Mouse (Mus musculus): ENCODE data around the gene Gm26897. TPM values are rescaled to one million over a fixed set of nuclear protein-coding genes. Genes with fewer than 3 reads are reported as not detected.
A peak's percentile ranks its signal among the peaks of the same experiment; 100 is the strongest.

The Gm26897 gene
- polyA plus RNA-seq (2015; fragmentation: Nextera tagmentation; extraction: Ambion mirVana), result not detected in 2 replicates

DNA sequence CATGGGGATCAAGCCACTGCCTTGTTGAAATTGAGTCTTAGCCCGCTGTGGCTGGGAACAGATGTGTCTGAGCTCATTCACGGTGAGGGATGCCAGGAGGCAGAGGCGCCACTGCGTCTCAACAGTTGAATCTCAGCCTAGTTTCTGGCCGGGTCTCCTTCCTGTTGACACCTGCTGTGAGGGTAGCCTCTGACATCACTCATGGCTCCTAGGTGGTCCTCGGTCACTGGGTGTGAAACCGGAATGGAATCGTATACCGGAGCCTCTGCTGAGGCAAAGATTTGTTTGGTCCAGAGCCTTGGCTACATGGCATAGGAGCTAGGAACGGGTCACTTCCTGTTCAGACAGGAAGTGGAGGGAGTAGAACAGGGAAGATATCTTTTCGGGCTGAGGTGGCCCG lies at the start of gene Gm26897:
Gene Gm26897 (plus strand): TSS at position 74 of the 400 bp plus-strand sequence.
- ATAC-seq, result no peak
- H3K4me2 ChIP-seq (ENCODE audit: low read length), result no peak within 1 kb of the TSS
- WGBS, result 86% methylated on average over 12 of the region's 12 CpGs
- H3K27ac ChIP-seq (ENCODE audit: low read length), result no peak within 1 kb of the TSS
- no peaks in the 10 kb centered on the region for H3K9me3 ChIP-seq (ENCODE audit: control insufficient read depth, low read length)
- no peaks in the 10 kb centered on the region for H3K27me3 ChIP-seq (replicated peaks; ENCODE audit: control insufficient read depth, insufficient read depth, low read length)
- H3K9ac ChIP-seq (replicated peaks; ENCODE audit: low read depth, low read length), result no peak within 1 kb of the TSS
- H3K36me3 ChIP-seq (ENCODE audit: control insufficient read depth, insufficient read depth), result no peaks in the 10 kb centered on the region; the same call in 1 of the 2 replicates
- no peak within 1 kb of the TSS for H3K4me3 ChIP-seq (replicated peaks; ENCODE audit: low read length)
- H3K4me1 ChIP-seq (replicated peaks; ENCODE audit: control insufficient read depth, insufficient read depth, low read length), result peaks cover 7% of the 10 kb centered on the region

DNA sequence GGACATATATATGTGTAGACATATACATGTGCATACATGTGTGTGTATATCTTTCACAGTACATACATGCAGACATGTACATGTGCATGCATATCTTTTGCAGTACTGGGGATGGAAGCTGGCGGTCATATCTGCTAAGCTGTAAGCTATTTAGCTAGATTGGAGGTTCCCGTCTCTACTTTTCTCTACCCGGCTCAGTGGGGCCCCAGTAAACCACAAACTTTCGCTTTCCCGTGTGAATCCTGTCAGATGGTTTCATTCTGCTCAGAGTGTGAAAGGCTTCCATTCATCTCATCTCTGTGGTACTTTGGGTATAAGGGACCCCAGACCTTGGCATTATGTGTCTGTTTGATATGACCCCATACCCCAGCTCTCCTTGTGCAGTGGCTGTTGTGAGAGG lies 46.4 kb upstream of the Gm26897 start:
- Histone ChIP-seq H3K4me2 (ENCODE audit: low read length) (no peak overlapping the region), H3K9ac (replicated peaks; ENCODE audit: low read depth, low read length) (no peak overlapping the region), H3K4me3 (replicated peaks; ENCODE audit: low read length) (no peak overlapping the region), H3K9me3 (ENCODE audit: control insufficient read depth, low read length) (no peaks in the 10 kb centered on the region), H3K27ac (ENCODE audit: low read length) (no peak overlapping the region), H3K27me3 (replicated peaks; ENCODE audit: control insufficient read depth, insufficient read depth, low read length) (no peaks in the 10 kb centered on the region), H3K36me3 (ENCODE audit: control insufficient read depth, insufficient read depth) (no peaks in the 10 kb centered on the region), H3K4me1 (replicated peaks; ENCODE audit: control insufficient read depth, insufficient read depth, low read length) (peaks cover 18% of the 10 kb centered on the region)
- 82% methylated on average over 5 of the region's 5 CpGs for WGBS
- no peak for ATAC-seq

DNA sequence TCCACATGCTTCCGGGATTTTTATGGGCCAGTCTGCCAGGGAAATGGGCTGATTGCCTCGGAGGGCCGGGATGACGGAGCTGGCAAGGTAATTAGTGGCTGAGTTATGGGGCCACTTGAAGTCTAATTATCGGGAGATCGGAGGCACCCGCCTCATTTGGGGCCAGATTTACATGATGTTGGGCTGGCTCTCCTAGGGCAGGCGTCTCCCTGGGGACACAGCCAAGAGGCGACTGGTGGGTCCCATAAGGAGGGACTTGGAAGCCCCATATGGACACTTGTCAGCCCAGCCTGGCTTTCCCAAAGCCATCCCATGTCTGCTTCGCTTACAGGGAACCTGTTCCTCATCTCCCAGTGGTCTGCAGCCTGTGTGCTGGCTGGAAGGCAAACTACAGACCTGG lies 45.1 kb upstream of the Gm26897 start:
- ATAC-seq, result peak; percentile 75
- H3K9ac ChIP-seq (replicated peaks; ENCODE audit: low read depth, low read length), result no peak overlapping the region
- H3K27ac ChIP-seq (ENCODE audit: low read length), result no peak overlapping the region
- H3K4me1 ChIP-seq (replicated peaks; ENCODE audit: control insufficient read depth, insufficient read depth, low read length), result peaks cover 29% of the 10 kb centered on the region
- H3K9me3 ChIP-seq (ENCODE audit: control insufficient read depth, low read length), result no peaks in the 10 kb centered on the region
- 19% methylated on average over 10 of the region's 10 CpGs for WGBS
- no peaks in the 10 kb centered on the region for H3K36me3 ChIP-seq (ENCODE audit: control insufficient read depth, insufficient read depth)
- no peak overlapping the region for H3K4me3 ChIP-seq (replicated peaks; ENCODE audit: low read length)
- H3K4me2 ChIP-seq (ENCODE audit: low read length), result no peak overlapping the region
- H3K27me3 ChIP-seq (replicated peaks; ENCODE audit: control insufficient read depth, insufficient read depth, low read length), result no peaks in the 10 kb centered on the region

DNA sequence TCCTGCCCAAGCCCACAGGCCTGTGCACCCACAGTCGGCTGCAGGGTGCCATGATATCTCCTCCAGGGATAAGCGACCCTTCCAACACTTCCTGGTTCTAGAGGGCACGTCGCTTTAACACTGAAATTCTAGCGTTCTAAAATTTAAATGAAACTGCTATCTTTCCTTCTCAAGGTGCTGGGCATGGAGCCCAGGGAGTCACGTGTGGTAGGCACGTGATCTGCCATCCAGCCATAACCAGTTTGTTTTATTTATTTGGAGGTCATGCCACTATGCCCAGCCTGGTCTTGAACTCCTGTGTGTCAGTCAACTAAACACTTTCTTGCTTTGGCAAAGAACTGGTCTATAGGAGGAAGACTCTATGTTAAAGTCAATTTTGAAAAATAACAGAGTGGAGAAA lies 35.7 kb upstream of the Gm26897 start:
- Histone ChIP-seq H3K4me3 (replicated peaks; ENCODE audit: low read length) (no peak overlapping the region), H3K27ac (ENCODE audit: low read length) (no peak overlapping the region), H3K9me3 (ENCODE audit: control insufficient read depth, low read length) (no peaks in the 10 kb centered on the region), H3K4me2 (ENCODE audit: low read length) (no peak overlapping the region), H3K27me3 (replicated peaks; ENCODE audit: control insufficient read depth, insufficient read depth, low read length) (no peaks in the 10 kb centered on the region), H3K36me3 (ENCODE audit: control insufficient read depth, insufficient read depth) (no peaks in the 10 kb centered on the region), H3K4me1 (replicated peaks; ENCODE audit: control insufficient read depth, insufficient read depth, low read length) (peaks cover 42% of the 10 kb centered on the region), H3K9ac (replicated peaks; ENCODE audit: low read depth, low read length) (no peak overlapping the region)
- WGBS, result 78% methylated on average over 7 of the region's 7 CpGs
- ATAC-seq, result no peak

DNA sequence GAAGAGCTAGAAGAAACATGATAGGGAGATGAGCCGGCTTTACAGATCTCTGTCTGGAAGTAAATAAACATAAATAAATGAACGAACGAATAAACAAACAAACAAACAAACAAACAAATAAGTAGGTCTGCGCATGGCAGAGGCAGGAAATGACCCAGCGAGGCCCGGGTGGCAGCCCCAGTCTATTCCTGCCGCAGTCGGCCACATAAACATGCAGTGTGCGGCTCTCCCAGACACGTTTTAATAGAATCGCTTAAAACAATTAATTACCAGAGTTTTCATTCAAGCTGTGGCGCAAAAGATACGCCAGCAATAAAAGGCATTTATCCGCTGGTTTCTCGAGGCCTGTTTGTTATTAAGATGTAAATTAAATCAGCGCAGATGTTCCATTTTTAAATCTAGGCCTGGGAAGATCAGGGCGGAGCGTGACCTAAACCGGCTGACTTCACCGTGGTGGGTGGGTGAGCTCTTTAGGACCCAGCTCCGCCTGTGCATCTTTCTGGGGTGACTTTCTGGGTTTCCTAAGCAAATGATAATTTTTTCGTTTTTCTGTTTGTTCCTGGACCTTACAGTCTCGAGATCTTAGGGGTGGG lies 33.9 kb upstream of the Gm26897 start:
- Histone ChIP-seq H3K4me1 (replicated peaks; ENCODE audit: control insufficient read depth, insufficient read depth, low read length) (peaks cover 37% of the 10 kb centered on the region), H3K9me3 (ENCODE audit: control insufficient read depth, low read length) (no peaks in the 10 kb centered on the region), H3K4me2 (ENCODE audit: low read length) (0 out of 2 replicates have a peak overlapping the region, but pooled peaks have one; percentile 14), H3K27me3 (replicated peaks; ENCODE audit: control insufficient read depth, insufficient read depth, low read length) (no peaks in the 10 kb centered on the region), H3K9ac (replicated peaks; ENCODE audit: low read depth, low read length) (no peak overlapping the region; the same call in 1 of the 2 replicates), H3K27ac (ENCODE audit: low read length) (peak overlapping the region; percentile 49), H3K36me3 (ENCODE audit: control insufficient read depth, insufficient read depth) (no peaks in the 10 kb centered on the region), H3K4me3 (replicated peaks; ENCODE audit: low read length) (no peak overlapping the region)
- 22% methylated on average over 23 of the region's 23 CpGs for WGBS
- peak; percentile 57 for ATAC-seq

DNA sequence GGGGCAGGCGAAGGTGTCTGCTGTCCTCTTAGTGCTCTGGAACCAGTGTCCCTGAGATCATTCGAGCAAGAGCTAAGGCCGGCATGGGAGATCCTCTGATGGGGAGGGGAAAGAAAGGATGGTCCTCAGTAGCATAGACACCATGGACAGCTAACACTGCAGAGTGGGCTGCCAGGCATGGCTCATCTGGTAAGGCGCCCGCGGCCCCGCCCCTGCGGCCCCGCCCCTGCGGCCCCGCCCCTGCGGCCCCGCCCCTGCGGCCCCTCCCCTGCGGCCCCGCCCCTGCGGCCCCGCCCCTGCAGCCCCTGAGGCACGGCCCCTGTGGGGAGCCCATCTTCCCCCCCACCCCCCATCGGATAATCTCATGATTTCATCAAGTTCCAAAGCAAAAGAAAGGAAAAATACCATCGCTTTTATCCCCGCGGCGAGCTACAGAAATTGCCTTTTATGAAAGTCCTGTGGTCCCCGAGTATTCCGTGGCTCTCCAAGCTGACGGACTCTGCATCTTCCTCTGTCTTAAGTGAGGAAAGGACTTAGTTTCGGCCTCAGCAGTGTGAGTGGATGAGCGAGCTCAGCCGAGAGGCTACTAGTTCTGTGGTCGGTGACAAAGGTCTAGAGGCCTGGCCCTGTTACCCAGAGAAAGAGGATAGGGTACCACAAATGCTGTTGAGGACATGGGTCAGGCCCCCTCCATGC lies 31.9 kb upstream of the Gm26897 start:
- no peak overlapping the region; the same call in 1 of the 2 replicates for H3K4me3 ChIP-seq (replicated peaks; ENCODE audit: low read length)
- H3K36me3 ChIP-seq (ENCODE audit: control insufficient read depth, insufficient read depth), result no peaks in the 10 kb centered on the region
- WGBS, result 6% methylated on average over 19 of the region's 31 CpGs
- H3K9me3 ChIP-seq (ENCODE audit: control insufficient read depth, low read length), result no peaks in the 10 kb centered on the region
- peak overlapping the region; percentile 3; the same call in 1 of the 2 replicates for H3K27ac ChIP-seq (ENCODE audit: low read length)
- H3K27me3 ChIP-seq (replicated peaks; ENCODE audit: control insufficient read depth, insufficient read depth, low read length), result no peaks in the 10 kb centered on the region
- no peak for ATAC-seq
- peaks cover 37% of the 10 kb centered on the region for H3K4me1 ChIP-seq (replicated peaks; ENCODE audit: control insufficient read depth, insufficient read depth, low read length)
- peak overlapping the region; percentile 10; the same call in 1 of the 2 replicates for H3K9ac ChIP-seq (replicated peaks; ENCODE audit: low read depth, low read length)
- peak overlapping the region; percentile 23 for H3K4me2 ChIP-seq (ENCODE audit: low read length)

DNA sequence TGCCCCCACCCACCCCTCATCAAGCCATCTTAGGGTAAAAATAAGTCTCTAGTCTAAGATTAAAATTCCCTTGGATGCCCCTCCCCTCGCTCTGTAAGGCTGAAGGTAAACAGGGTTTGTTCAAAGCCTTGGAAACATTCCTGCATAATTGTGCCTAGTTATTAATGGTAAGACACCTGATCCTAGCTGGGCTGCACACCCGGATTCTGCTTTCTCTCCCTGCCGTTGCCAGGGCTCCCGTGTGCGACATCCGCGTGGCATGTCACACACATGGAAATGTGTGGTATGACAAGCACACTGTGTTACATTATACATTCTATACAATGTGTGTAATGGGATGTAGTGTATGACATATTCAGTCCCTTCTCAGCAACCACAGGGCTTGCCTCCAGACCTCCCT lies 30.1 kb upstream of the Gm26897 start:
- Histone ChIP-seq H3K36me3 (ENCODE audit: control insufficient read depth, insufficient read depth) (no peaks in the 10 kb centered on the region), H3K27ac (ENCODE audit: low read length) (no peak overlapping the region), H3K4me1 (replicated peaks; ENCODE audit: control insufficient read depth, insufficient read depth, low read length) (peaks cover 37% of the 10 kb centered on the region), H3K4me3 (replicated peaks; ENCODE audit: low read length) (no peak overlapping the region), H3K4me2 (ENCODE audit: low read length) (no peak overlapping the region), H3K9ac (replicated peaks; ENCODE audit: low read depth, low read length) (no peak overlapping the region), H3K27me3 (replicated peaks; ENCODE audit: control insufficient read depth, insufficient read depth, low read length) (no peaks in the 10 kb centered on the region), H3K9me3 (ENCODE audit: control insufficient read depth, low read length) (no peaks in the 10 kb centered on the region)
- ATAC-seq, result peak; percentile 24
- 28% methylated on average over 7 of the region's 7 CpGs for WGBS

DNA sequence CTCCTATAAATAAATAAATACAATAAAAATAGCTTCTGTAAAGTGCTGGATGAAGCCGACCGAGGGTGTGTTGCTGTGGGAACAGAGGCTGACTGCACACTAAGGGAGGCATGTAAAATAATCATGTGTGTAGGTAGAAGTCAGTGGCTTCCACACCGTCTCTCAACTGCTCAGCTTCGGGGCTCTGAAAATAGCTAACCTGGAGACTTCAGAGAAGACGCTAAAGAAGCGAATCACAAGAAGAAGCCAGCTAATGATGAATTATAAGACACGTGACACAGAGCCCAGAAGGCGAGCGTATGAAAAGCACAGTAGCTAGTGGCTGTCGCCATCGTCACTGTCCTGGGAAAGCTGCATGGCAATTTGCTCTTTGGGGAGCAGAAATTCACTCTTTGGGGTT lies 29.4 kb upstream of the Gm26897 start:
- no peak overlapping the region for H3K4me3 ChIP-seq (replicated peaks; ENCODE audit: low read length)
- no peak overlapping the region for H3K9ac ChIP-seq (replicated peaks; ENCODE audit: low read depth, low read length)
- H3K36me3 ChIP-seq (ENCODE audit: control insufficient read depth, insufficient read depth), result no peaks in the 10 kb centered on the region
- H3K9me3 ChIP-seq (ENCODE audit: control insufficient read depth, low read length), result no peaks in the 10 kb centered on the region
- H3K27ac ChIP-seq (ENCODE audit: low read length), result no peak overlapping the region
- no peak overlapping the region for H3K4me2 ChIP-seq (ENCODE audit: low read length)
- H3K4me1 ChIP-seq (replicated peaks; ENCODE audit: control insufficient read depth, insufficient read depth, low read length), result peaks cover 37% of the 10 kb centered on the region
- ATAC-seq, result no peak
- H3K27me3 ChIP-seq (replicated peaks; ENCODE audit: control insufficient read depth, insufficient read depth, low read length), result no peaks in the 10 kb centered on the region
- WGBS, result 59% methylated on average over 11 of the region's 11 CpGs

DNA sequence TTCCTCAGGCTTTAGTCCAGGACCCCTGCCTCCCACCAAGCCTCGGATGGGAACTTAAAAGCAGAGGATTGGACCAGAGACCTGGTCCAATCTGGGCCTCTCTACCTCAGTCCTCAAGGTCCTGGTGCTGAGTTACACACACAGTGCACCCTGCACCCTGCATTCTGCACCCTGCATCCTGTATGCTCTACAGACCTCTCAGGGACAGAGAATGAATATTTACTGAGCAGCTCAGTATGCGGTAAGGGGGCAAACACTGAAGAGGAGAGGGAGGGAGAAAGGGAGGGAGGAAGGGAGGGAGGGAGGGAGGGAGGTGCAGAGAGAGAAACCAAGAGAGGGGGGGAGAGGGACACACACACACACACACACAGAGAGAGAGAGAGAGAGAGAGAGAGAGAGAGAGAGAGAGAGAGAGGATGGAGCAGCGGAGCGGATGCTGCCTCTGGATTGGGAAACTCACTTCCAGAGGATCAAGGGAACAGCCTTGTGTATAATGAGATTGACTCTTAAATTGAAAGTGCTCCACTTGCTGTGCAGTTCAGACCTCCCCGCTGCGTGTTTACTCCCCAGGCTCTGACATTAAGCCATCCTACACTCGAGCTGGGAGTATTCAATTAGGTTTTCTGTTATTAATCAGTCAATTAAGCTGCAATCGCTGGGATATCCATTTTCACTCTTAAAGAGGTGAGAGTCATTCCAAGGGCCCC lies 24.4 kb upstream of the Gm26897 start:
- H3K4me3 ChIP-seq (replicated peaks; ENCODE audit: low read length), result no peak overlapping the region
- H3K4me1 ChIP-seq (replicated peaks; ENCODE audit: control insufficient read depth, insufficient read depth, low read length), result peaks cover 12% of the 10 kb centered on the region; the same call in 1 of the 2 replicates
- 0 out of 2 replicates have a peak overlapping the region, but pooled peaks have one; percentile 28 for H3K9ac ChIP-seq (replicated peaks; ENCODE audit: low read depth, low read length)
- no peak overlapping the region for H3K4me2 ChIP-seq (ENCODE audit: low read length)
- H3K27ac ChIP-seq (ENCODE audit: low read length), result no peak overlapping the region
- peaks cover 9% of the 10 kb centered on the region for H3K9me3 ChIP-seq (ENCODE audit: control insufficient read depth, low read length)
- H3K27me3 ChIP-seq (replicated peaks; ENCODE audit: control insufficient read depth, insufficient read depth, low read length), result no peaks in the 10 kb centered on the region
- H3K36me3 ChIP-seq (ENCODE audit: control insufficient read depth, insufficient read depth), result no peaks in the 10 kb centered on the region; the same call in 1 of the 2 replicates
- ATAC-seq, result peak; percentile 65
- WGBS, result 11% methylated on average over 8 of the region's 8 CpGs

Data from forebrain, embryonic 16.5 days (tissue).